Mouse (Mus musculus) heart, adult 9 months (tissue): Measurements from ENCODE around the gene Dnajc5g.
A peak's percentile ranks its signal among the peaks of the same experiment; 100 is the strongest.

ENCODE experiments used
- DNase-seq, 2 experiments: peaks; one replicate each; pipeline ENCODE4 v3.0.0; 2022; ENCODE audit warnings: low spot score in 2 of 2

Gene Dnajc5g

GRCm38 (mm10) chr5:31105814-31106335, at the start of gene Dnajc5g:
TSS of gene Dnajc5g (plus strand) at chr5:31106285.
- no peak for DNase-seq

- no peak for DNase-seq
Observed at GRCm38 (mm10) chr5:31069810-31070209, 36.3 kb upstream of the Dnajc5g start.

- DNase-seq = no peak
Observed at GRCm38 (mm10) chr5:31071059-31071458, 35.0 kb upstream of the Dnajc5g start.

GRCm38 (mm10) chr5:31071821-31072220, 34.3 kb upstream of the Dnajc5g start:
- no peak for DNase-seq

GRCm38 (mm10) chr5:31073176-31073575, 32.9 kb upstream of the Dnajc5g start:
- DNase-seq = no peak

GRCm38 (mm10) chr5:31076346-31076745, 29.7 kb upstream of the Dnajc5g start:
- no peak for DNase-seq

- no peak for DNase-seq
Observed at GRCm38 (mm10) chr5:31080059-31080794, 25.9 kb upstream of the Dnajc5g start.

GRCm38 (mm10) chr5:31080795-31081164, 25.3 kb upstream of the Dnajc5g start:
- DNase-seq = no peak

GRCm38 (mm10) chr5:31081386-31081785, 24.7 kb upstream of the Dnajc5g start:
- DNase-seq = no peak

- peak in 1 of 2 experiments; percentile 41 for DNase-seq
Observed at GRCm38 (mm10) chr5:31082355-31082754, 23.7 kb upstream of the Dnajc5g start.

GRCm38 (mm10) chr5:31082935-31083625, 23.0 kb upstream of the Dnajc5g start:
- DNase-seq = peak; percentile 58 to 62

GRCm38 (mm10) chr5:31083949-31084348, 22.1 kb upstream of the Dnajc5g start:
- no peak for DNase-seq

- DNase-seq = no peak
Observed at GRCm38 (mm10) chr5:31086606-31087005, 19.5 kb upstream of the Dnajc5g start.

- DNase-seq = no peak
Observed at GRCm38 (mm10) chr5:31087131-31087530, 19.0 kb upstream of the Dnajc5g start.

GRCm38 (mm10) chr5:31092231-31092975, 13.7 kb upstream of the Dnajc5g start:
- DNase-seq = no peak

- DNase-seq = no peak
Observed at GRCm38 (mm10) chr5:31093151-31094041, 12.7 kb upstream of the Dnajc5g start.

GRCm38 (mm10) chr5:31094100-31094798, 11.8 kb upstream of the Dnajc5g start:
- no peak for DNase-seq

GRCm38 (mm10) chr5:31094799-31095691, 11.0 kb upstream of the Dnajc5g start:
- peak; percentile 72 to 75 for DNase-seq

GRCm38 (mm10) chr5:31095711-31096480, 10.2 kb upstream of the Dnajc5g start:
- DNase-seq = no peak
